Mouse (Mus musculus): ENCODE measurements around the gene Ryr2.

Gene Ryr2

GRCm38 (mm10) chr13:12093146-12093545 is 13.6 kb downstream of the Ryr2 start:
- no peak for DNase-seq

GRCm38 (mm10) chr13:12092379-12093107 is 14.2 kb downstream of the Ryr2 start:
- peak; percentile 45 to 63 for DNase-seq

- DNase-seq: no peak
These were observed 22.7 kb downstream of the Ryr2 start for GRCm38 (mm10) chr13:12084112-12084475.

- no peak for DNase-seq
These were observed 23.2 kb downstream of the Ryr2 start for GRCm38 (mm10) chr13:12083443-12084111.

GRCm38 (mm10) chr13:12080590-12080989 is 26.2 kb downstream of the Ryr2 start:
- no peak for DNase-seq

- no peak for DNase-seq
These were observed 27.2 kb downstream of the Ryr2 start for GRCm38 (mm10) chr13:12079536-12079935.

GRCm38 (mm10) chr13:12074897-12075296 is 31.8 kb downstream of the Ryr2 start:
- DNase-seq: no peak

GRCm38 (mm10) chr13:12072571-12072970 is 34.2 kb downstream of the Ryr2 start:
- no peak for DNase-seq

GRCm38 (mm10) chr13:12072112-12072511 is 34.6 kb downstream of the Ryr2 start:
- no peak for DNase-seq

GRCm38 (mm10) chr13:12070157-12071129 is 36.3 kb downstream of the Ryr2 start:
- DNase-seq: peak; percentile 61 to 65

GRCm38 (mm10) chr13:12064576-12064975 is 42.2 kb downstream of the Ryr2 start:
- DNase-seq: no peak

- DNase-seq: no peak
These were observed 43.2 kb downstream of the Ryr2 start for GRCm38 (mm10) chr13:12063561-12063960.

GRCm38 (mm10) chr13:12057357-12057771 is 49.4 kb downstream of the Ryr2 start:
- peak; percentile 62 to 67 for DNase-seq

GRCm38 (mm10) chr13:12055913-12056312 is 50.8 kb downstream of the Ryr2 start:
- DNase-seq: no peak

GRCm38 (mm10) chr13:12053910-12054309 is 52.8 kb downstream of the Ryr2 start:
- DNase-seq: no peak

- DNase-seq: no peak
These were observed 55.9 kb downstream of the Ryr2 start for GRCm38 (mm10) chr13:12050809-12051208.

GRCm38 (mm10) chr13:12047059-12047458 is 59.7 kb downstream of the Ryr2 start:
- DNase-seq: no peak

GRCm38 (mm10) chr13:12044751-12045150 is 62.0 kb downstream of the Ryr2 start:
- DNase-seq: no peak

- DNase-seq: peak; percentile 68 to 84
These were observed 63.8 kb downstream of the Ryr2 start for GRCm38 (mm10) chr13:12042891-12043491.

GRCm38 (mm10) chr13:12039967-12040366 is 66.8 kb downstream of the Ryr2 start:
- no peak for DNase-seq

- no peak for DNase-seq
These were observed 68.1 kb downstream of the Ryr2 start for GRCm38 (mm10) chr13:12038676-12039075.

- no peak for DNase-seq
These were observed 69.5 kb downstream of the Ryr2 start for GRCm38 (mm10) chr13:12037241-12037640.

GRCm38 (mm10) chr13:12036834-12037233 is 69.9 kb downstream of the Ryr2 start:
- DNase-seq: no peak
